Mouse (Mus musculus) liver, postnatal 0 days (tissue): ENCODE data around the gene Atrnl1. TPM values are rescaled to one million over a fixed set of nuclear protein-coding genes. Genes with fewer than 3 reads are reported as not detected.
A peak's percentile ranks its signal among the peaks of the same experiment; 100 is the strongest.
"Not testable (repeated sequence)": the region's sequence is repeated elsewhere in the genome, so short reads cannot be mapped to it uniquely, and the experiment has no call there.

Experiments used
- ATAC-seq: fragments of 200-750 bp; cut with Nextera tagmentation; 2 replicates; pipeline ENCODE4 v1.8.0; 2017; ENCODE audit warnings: mild to moderate bottlenecking, moderate library complexity
- DNase-seq: peaks from one replicate; pipeline ENCODE4 v3.0.0-alpha.2; 2016
- H3K27ac ChIP-seq: fragments of 300-500 bp; sonication (generic); 2 replicates; pipeline ENCODE4 v1.5.1; 2014; ENCODE audit warnings: antibody characterized with exemption, moderate library complexity, mild to moderate bottlenecking, low read depth
- H3K27me3 ChIP-seq: fragments of 300-500 bp; sonication (generic); 2 replicates; pipeline ENCODE4 v1.6.1; 2014; ENCODE audit warnings: low read length, control low read depth, mixed read lengths; ENCODE audit not compliant: insufficient read depth
- H3K36me3 ChIP-seq: fragments of 300-500 bp; sonication (generic); replicated peaks from 2 replicates; pipeline ENCODE4 v1.6.1; 2014; ENCODE audit warnings: mild to moderate bottlenecking, control low read depth, low read length, moderate library complexity, mixed read lengths; ENCODE audit not compliant: insufficient read depth
- H3K4me1 ChIP-seq: fragments of 300-500 bp; sonication (generic); 2 replicates; pipeline ENCODE4 v1.6.1; 2014; ENCODE audit warnings: antibody characterized with exemption, mild to moderate bottlenecking, control low read depth; ENCODE audit not compliant: insufficient read depth
- H3K4me2 ChIP-seq: fragments of 300-500 bp; sonication (generic); 2 replicates; pipeline ENCODE4 v1.6.1; 2014; ENCODE audit warnings: low read depth, mild to moderate bottlenecking, low read length, moderate library complexity, mixed read lengths
- H3K4me3 ChIP-seq: fragments of 300-500 bp; sonication (generic); 2 replicates; pipeline ENCODE4 v1.5.1; 2014; ENCODE audit warnings: low read depth, low read length
- H3K9ac ChIP-seq: fragments of 300-500 bp; sonication (generic); replicated peaks from 2 replicates; pipeline ENCODE4 v1.6.1; 2014; ENCODE audit warnings: mild to moderate bottlenecking, moderate library complexity
- H3K9me3 ChIP-seq: fragments of 300-500 bp; sonication (generic); 2 replicates; pipeline ENCODE4 v1.6.1; 2016; ENCODE audit warnings: mild to moderate bottlenecking, control low read depth, low read length, mixed read lengths
- CTCF ChIP-seq: sonication (generic); IDR thresholded peaks from 2 replicates; pipeline ENCODE4 v1.5.1; 2016; ENCODE audit warnings: antibody characterized with exemption, low read depth
- EP300 ChIP-seq: IDR thresholded peaks from 2 replicates; pipeline ENCODE4 v1.6.1; 2016; ENCODE audit warnings: antibody characterized with exemption, low read depth, mild to moderate bottlenecking
- WGBS: fragments of 180-500 bp; shearing (Covaris S2); extraction: QIAGEN DNeasy Blood & Tissue Kit; methylation state at CpG from one replicate; pipeline ENCODE4 v1.1.7; 2014; ENCODE audit not compliant: insufficient replicate concordance; 5-methylcytosine and 5-hydroxymethylcytosine counted together
- polyA plus RNA-seq: library from polyadenylated mRNA; unstranded; fragments of >200 nt; fragmentation: Nextera tagmentation; extraction: Ambion mirVana; gene quantifications from 2 replicates; pipeline ENCODE4 v1.2.1, GENCODE M21; 2015

Atrnl1 gene
- polyA plus RNA-seq, 1 experiment from 2014 or later: 0.70 TPM

GRCm38 (mm10) chr19:58043550-58043949 is 432.7 kb downstream of the Atrnl1 start:
- H3K4me3 ChIP-seq: no peak overlapping the region
- no peaks in the 10 kb centered on the region for H3K36me3 ChIP-seq
- DNase-seq: peak; percentile 19
- H3K27me3 ChIP-seq: no peaks in the 10 kb centered on the region
- peak overlapping the region; percentile 76 for H3K27ac ChIP-seq
- H3K9me3 ChIP-seq: no peaks in the 10 kb centered on the region
- no peak overlapping the region for H3K9ac ChIP-seq
- peak overlapping the region; percentile 36 for H3K4me2 ChIP-seq
- ATAC-seq: peak; percentile 96
- 54% methylated on average over 4 of the region's 4 CpGs for WGBS
- TF ChIP-seq CTCF: no peak
- peak; percentile 57; the same call in 1 of the 2 replicates for TF ChIP-seq EP300
- H3K4me1 ChIP-seq: peaks cover 3% of the 10 kb centered on the region; the same call in 1 of the 2 replicates

DNA sequence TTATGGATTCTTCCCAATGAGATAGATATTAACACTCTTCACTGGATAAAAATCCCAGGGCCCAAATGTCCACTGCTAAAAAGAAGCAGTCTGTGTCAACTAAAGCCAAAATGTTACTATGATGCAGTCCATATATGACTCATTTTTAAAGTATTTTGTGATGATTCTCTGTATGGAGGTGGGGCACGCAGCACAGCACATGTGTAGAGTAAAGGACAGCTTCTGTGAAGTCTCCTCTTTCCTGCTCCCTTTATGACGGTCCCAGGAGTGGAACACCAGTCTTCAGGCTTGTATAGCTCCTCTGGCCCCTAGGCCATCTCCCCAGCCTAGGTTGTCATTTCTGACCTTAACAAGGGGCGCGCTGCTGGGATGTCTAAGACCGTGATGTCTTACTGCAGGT is 434.0 kb downstream of the Atrnl1 start:
- TF ChIP-seq EP300: no peak
- no peak for TF ChIP-seq CTCF
- Histone ChIP-seq H3K4me1 (peaks cover 3% of the 10 kb centered on the region; the same call in 1 of the 2 replicates), H3K27me3 (no peaks in the 10 kb centered on the region), H3K4me3 (no peak overlapping the region), H3K9me3 (no peaks in the 10 kb centered on the region), H3K36me3 (no peaks in the 10 kb centered on the region), H3K4me2 (no peak overlapping the region), H3K9ac (no peak overlapping the region), H3K27ac (peak overlapping the region; percentile 51; the same call in 1 of the 2 replicates)
- DNase-seq (no peak), ATAC-seq (no peak)
- 84% methylated on average over 5 of the region's 5 CpGs for WGBS

DNA sequence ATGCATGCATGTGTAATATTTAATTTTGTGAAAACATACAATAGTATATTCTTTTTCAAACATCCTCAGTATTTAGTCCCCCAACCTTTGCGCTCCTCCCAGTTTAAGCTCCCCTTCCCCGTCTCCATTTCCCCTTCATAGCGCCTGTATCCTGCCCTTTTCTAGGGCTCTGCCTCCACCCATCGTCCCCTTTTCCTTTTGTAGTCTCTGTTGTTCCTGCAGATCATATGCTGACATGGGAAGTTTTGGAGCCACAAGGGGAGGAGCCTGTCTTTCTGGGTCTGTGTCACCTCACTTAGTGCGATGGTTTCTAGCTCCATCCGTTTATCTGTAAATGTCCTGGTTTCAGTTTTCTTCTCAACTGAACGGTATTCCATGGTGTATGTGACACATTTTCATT is 435.8 kb downstream of the Atrnl1 start:
- H3K9ac ChIP-seq: no peak overlapping the region
- peaks cover 6% of the 10 kb centered on the region; the same call in 1 of the 2 replicates for H3K4me1 ChIP-seq
- TF ChIP-seq CTCF (no peak), EP300 (no peak)
- no peaks in the 10 kb centered on the region for H3K27me3 ChIP-seq
- 78% methylated on average over 7 of the region's 7 CpGs for WGBS
- ATAC-seq (no peak), DNase-seq (no peak)
- no peaks in the 10 kb centered on the region for H3K36me3 ChIP-seq
- H3K9me3 ChIP-seq: no peaks in the 10 kb centered on the region
- no peak overlapping the region for H3K27ac ChIP-seq
- H3K4me2 ChIP-seq: no peak overlapping the region
- no peak overlapping the region for H3K4me3 ChIP-seq

DNA sequence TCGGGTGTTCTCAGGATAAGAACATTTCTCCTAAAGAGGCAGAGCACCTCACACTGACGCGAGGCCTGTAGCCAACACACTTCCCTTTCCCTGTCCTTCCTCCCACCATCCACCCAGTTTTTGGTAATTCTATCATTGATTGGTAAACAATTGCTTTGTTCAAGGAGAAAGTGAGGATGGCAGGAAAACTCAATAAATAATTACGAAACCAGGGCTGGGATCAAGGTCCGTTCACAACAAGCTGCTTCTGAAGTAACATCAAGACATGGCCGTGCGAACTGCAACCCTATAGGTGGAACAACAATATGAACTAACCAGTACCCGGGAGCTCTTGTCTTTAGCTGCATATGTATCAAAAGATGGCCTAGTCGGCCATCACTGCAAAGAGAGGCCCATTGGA is 439.6 kb downstream of the Atrnl1 start:
- not testable (repeated sequence) for H3K9ac ChIP-seq, H3K9me3 ChIP-seq, H3K36me3 ChIP-seq, H3K4me1 ChIP-seq, DNase-seq, H3K27ac ChIP-seq, H3K4me2 ChIP-seq, H3K4me3 ChIP-seq, H3K27me3 ChIP-seq
- WGBS: 62% methylated on average over 8 of the region's 9 CpGs
- TF ChIP-seq EP300: peak; percentile 47; the same call in 1 of the 2 replicates
- peak; percentile 93 for ATAC-seq

- H3K4me3 ChIP-seq: no peak overlapping the region
- TF ChIP-seq EP300 (no peak), CTCF (no peak)
- 88% methylated on average over 8 of the region's 8 CpGs for WGBS
- no peak for ATAC-seq
- no peak for DNase-seq
- no peaks in the 10 kb centered on the region for H3K27me3 ChIP-seq
- H3K9ac ChIP-seq: no peak overlapping the region
- H3K9me3 ChIP-seq: no peaks in the 10 kb centered on the region
- H3K36me3 ChIP-seq: no peaks in the 10 kb centered on the region
- 0 out of 2 replicates have a peak, but pooled peaks cover 3% of the 10 kb centered on the region for H3K4me1 ChIP-seq
- H3K27ac ChIP-seq: no peak overlapping the region
- no peak overlapping the region for H3K4me2 ChIP-seq
Observed at GRCm38 (mm10) chr19:58050986-58051385, 440.2 kb downstream of the Atrnl1 start.

- TF ChIP-seq EP300 (no peak), CTCF (no peak)
- ATAC-seq (no peak), DNase-seq (no peak)
- Histone ChIP-seq H3K9me3 (no peaks in the 10 kb centered on the region), H3K27me3 (no peaks in the 10 kb centered on the region), H3K27ac (no peak overlapping the region), H3K4me2 (no peak overlapping the region), H3K4me1 (0 out of 2 replicates have a peak, but pooled peaks cover 3% of the 10 kb centered on the region), H3K4me3 (no peak overlapping the region), H3K36me3 (no peaks in the 10 kb centered on the region), H3K9ac (no peak overlapping the region)
- 88% methylated on average over 13 of the region's 13 CpGs for WGBS
Observed at GRCm38 (mm10) chr19:58051905-58052304, 441.1 kb downstream of the Atrnl1 start.

DNA sequence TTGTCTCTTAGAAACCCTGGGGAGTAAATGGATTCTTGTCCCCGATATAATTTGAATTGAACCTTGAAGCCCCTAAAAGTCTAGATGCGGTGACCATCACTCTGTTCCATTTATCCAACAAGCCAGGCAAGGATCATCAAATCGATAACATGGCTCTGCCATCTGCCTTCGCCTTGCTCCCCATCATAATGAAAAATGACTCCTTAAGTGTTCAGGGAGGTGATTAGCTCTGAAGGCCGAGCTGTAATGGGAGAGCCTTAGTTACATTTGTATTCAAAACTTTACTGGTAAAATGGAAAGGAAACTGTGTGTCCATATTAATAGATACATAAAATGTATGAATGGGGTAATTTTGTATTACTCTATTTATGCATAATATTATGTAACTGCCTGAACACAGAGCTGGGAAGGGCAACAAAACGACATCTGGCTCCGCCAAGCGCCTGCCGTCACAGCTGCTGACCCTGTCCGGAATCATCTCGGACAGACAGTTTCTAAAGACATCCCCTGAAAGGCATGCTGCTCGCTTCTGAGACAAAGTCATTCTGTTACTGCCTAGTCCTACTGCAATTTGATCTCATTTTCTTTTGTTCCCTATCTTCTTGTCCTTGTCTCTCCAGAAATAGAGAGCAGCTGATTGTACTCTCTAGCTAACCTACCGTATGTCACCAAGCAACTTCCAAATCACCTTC is 441.8 kb downstream of the Atrnl1 start:
- H3K9ac ChIP-seq: no peak overlapping the region
- no peaks in the 10 kb centered on the region for H3K27me3 ChIP-seq
- H3K4me2 ChIP-seq: no peak overlapping the region
- no peaks in the 10 kb centered on the region for H3K36me3 ChIP-seq
- H3K9me3 ChIP-seq: no peaks in the 10 kb centered on the region
- H3K27ac ChIP-seq: no peak overlapping the region
- no peak overlapping the region for H3K4me3 ChIP-seq
- ATAC-seq: no peak
- 86% methylated on average over 13 of the region's 13 CpGs for WGBS
- H3K4me1 ChIP-seq: 0 out of 2 replicates have a peak, but pooled peaks cover 3% of the 10 kb centered on the region
- DNase-seq: no peak
- TF ChIP-seq EP300: no peak
- no peak for TF ChIP-seq CTCF
